Mouse (Mus musculus): ENCODE measurements at regions not wholly inside any gene's neighbourhood (a gene's known extent, or its start where the extent isn't known, plus 50 kb on each side); places are given as distances from the start of the nearest gene placed in this dataset.

GRCm38 (mm10) chr13:118506136-118506535 is 119.1 kb upstream of the Mrps30 start:
- no peak for TF ChIP-seq CTCF (IDR thresholded peaks at IDR 0.05; ENCODE audit: low read depth)
- TF ChIP-seq EP300 (IDR thresholded peaks at IDR 0.05; ENCODE audit: low read depth) = no peak
